In the genomic region with DNA sequence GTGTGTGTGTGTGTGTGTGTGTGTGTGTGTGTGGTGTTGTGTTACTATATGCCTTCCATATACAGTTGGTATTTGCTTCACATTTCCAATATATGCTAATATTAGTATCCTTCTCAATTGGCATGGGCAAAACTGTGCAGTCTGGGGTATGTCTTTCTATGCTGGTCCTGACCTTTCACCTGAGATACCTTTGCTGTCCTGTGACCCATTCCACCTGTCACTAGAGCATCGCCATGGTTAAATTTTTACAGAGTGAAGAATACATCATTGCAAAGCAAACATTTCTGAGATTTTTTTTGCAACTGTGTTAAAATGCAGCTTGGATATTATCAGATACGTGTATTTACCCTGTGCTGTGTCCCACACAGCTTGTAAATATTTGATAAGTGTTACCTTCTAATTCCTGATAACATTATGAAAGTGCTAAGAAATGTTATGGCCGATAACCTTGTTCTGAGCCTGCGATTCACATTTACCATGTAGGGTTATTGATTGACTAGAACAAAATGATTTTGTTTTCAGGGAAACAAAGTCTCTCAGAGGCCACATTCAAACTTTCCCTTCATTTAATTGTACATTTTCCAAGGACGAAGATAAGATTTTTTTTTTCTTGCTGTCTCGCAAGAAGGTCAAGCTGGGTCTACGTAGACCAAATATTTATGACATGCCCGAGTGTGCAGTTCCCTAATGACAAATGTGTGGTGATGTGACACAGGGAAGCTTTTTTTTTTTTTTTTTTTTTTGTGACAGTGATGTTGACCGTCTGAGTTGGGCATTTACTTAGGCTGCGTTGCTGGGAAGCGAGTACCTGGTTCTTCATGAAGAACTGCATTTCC, we compare ENCODE assay signal across 18 mouse cellular contexts.
DNase-seq lines count a peak whose midpoint lies in the region; ATAC-seq lines count a peak whose summit lies in the region.
"Had no signal": no experiment of that assay in that cellular context is flagged by ENCODE, and none has a peak within 500 bp of the region (broad histone marks: within the 10 kb centered on the region; RNA-seq: fewer than 3 reads in every experiment).

No protein-coding gene starts in this region.

- H3K27ac ChIP-seq in liver, embryonic 11.5 days (ENCODE audit: low read depth, low read length), result no peak overlapping the region
- peak overlapping the region; percentile 24 for H3K27ac ChIP-seq in liver, embryonic 13.5 days
- peak overlapping the region; percentile 79 for H3K27ac ChIP-seq in liver, embryonic 16.5 days (ENCODE audit: low read length)
- H3K27ac ChIP-seq in forebrain, embryonic 11.5 days (ENCODE audit: low read depth, low read length), result no peak overlapping the region
- H3K27ac ChIP-seq: embryonic facial prominence, embryonic 12.5 days; forebrain, embryonic 12.5 days; hindbrain, embryonic 10.5 days; hindbrain, embryonic 14.5 days had no signal

- H3K36me3 ChIP-seq in liver, embryonic 11.5 days (ENCODE audit: control insufficient read depth, insufficient read depth, low read length), result no peaks in the 10 kb centered on the region
- H3K36me3 ChIP-seq in liver, embryonic 13.5 days, result no peaks in the 10 kb centered on the region
- H3K36me3 ChIP-seq in liver, embryonic 16.5 days (ENCODE audit: control insufficient read depth, insufficient read depth), result no peaks in the 10 kb centered on the region
- no peaks in the 10 kb centered on the region for H3K36me3 ChIP-seq in forebrain, embryonic 11.5 days (ENCODE audit: control insufficient read depth, insufficient read depth, low read length)
- H3K36me3 ChIP-seq: embryonic facial prominence, embryonic 12.5 days; forebrain, embryonic 12.5 days; heart, embryonic 12.5 days; hindbrain, embryonic 10.5 days had no signal

- no peaks in the 10 kb centered on the region for H3K27me3 ChIP-seq in liver, embryonic 11.5 days (replicated peaks; ENCODE audit: control insufficient read depth, insufficient read depth, low read length)
- no peaks in the 10 kb centered on the region for H3K27me3 ChIP-seq in liver, embryonic 13.5 days
- H3K27me3 ChIP-seq in liver, embryonic 16.5 days (ENCODE audit: control insufficient read depth, insufficient read depth, low read depth, low read length), result no peaks in the 10 kb centered on the region
- no peaks in the 10 kb centered on the region; the same call in 1 of the 2 replicates for H3K27me3 ChIP-seq in forebrain, embryonic 11.5 days (ENCODE audit: control insufficient read depth, insufficient read depth, low read length)
- H3K27me3 ChIP-seq: embryonic facial prominence, embryonic 12.5 days; heart, embryonic 12.5 days had no signal

- no peaks in the 10 kb centered on the region; the same call in 1 of the 2 replicates for H3K4me1 ChIP-seq in liver, embryonic 11.5 days (replicated peaks; ENCODE audit: control insufficient read depth, insufficient read depth, low read length)
- no peaks in the 10 kb centered on the region for H3K4me1 ChIP-seq in liver, embryonic 13.5 days (replicated peaks)
- no peaks in the 10 kb centered on the region for H3K4me1 ChIP-seq in liver, embryonic 16.5 days (ENCODE audit: control insufficient read depth, low read depth, low read length)
- H3K4me1 ChIP-seq in forebrain, embryonic 11.5 days (replicated peaks; ENCODE audit: control insufficient read depth, insufficient read depth, low read length), result no peaks in the 10 kb centered on the region
- H3K4me1 ChIP-seq: embryonic facial prominence, embryonic 12.5 days; forebrain, embryonic 12.5 days; hindbrain, embryonic 10.5 days had no signal

- no peak overlapping the region; the same call in 1 of the 2 replicates for H3K4me2 ChIP-seq in liver, embryonic 11.5 days
- no peak overlapping the region for H3K4me2 ChIP-seq in liver, embryonic 13.5 days
- no peak overlapping the region for H3K4me2 ChIP-seq in liver, embryonic 16.5 days (ENCODE audit: low read depth, low read length)
- H3K4me2 ChIP-seq in forebrain, embryonic 11.5 days (ENCODE audit: low read depth, low read length, severe bottlenecking), result no peak overlapping the region
- H3K4me2 ChIP-seq: embryonic facial prominence, embryonic 12.5 days; forebrain, embryonic 12.5 days; heart, embryonic 12.5 days; hindbrain, embryonic 14.5 days had no signal

- WGBS in liver, embryonic 11.5 days, result 57% methylated on average over 11 of the region's 11 CpGs
- WGBS in liver, embryonic 13.5 days (ENCODE audit: insufficient replicate concordance), result 56% methylated on average over 11 of the region's 11 CpGs
- 53% methylated on average over 11 of the region's 11 CpGs for WGBS in liver, embryonic 16.5 days (ENCODE audit: insufficient replicate concordance)
- 64% methylated on average over 11 of the region's 11 CpGs for WGBS in forebrain, embryonic 11.5 days

- 0 out of 2 replicates have a peak, but pooled peaks have one; percentile 41 for ATAC-seq in liver, embryonic 11.5 days (replicated peaks; ENCODE audit: low FRiP score)
- peak; percentile 75 for ATAC-seq in liver, embryonic 13.5 days (ENCODE audit: low read depth)
- peak; percentile 80 for ATAC-seq in liver, embryonic 16.5 days (ENCODE audit: low read depth)
- ATAC-seq in forebrain, embryonic 11.5 days (replicated peaks; ENCODE audit: low FRiP score), result no peak
- ATAC-seq: forebrain, embryonic 16.5 days had no signal

- no peak overlapping the region; the same call in 1 of the 2 replicates for H3K4me3 ChIP-seq in liver, embryonic 11.5 days (ENCODE audit: low read depth, low read length)
- H3K4me3 ChIP-seq in liver, embryonic 13.5 days (replicated peaks), result no peak overlapping the region
- H3K4me3 ChIP-seq in liver, embryonic 16.5 days (ENCODE audit: low read depth, low read length), result no peak overlapping the region
- H3K4me3 ChIP-seq in forebrain, embryonic 11.5 days (ENCODE audit: low read depth, low read length), result no peak overlapping the region
- H3K4me3 ChIP-seq: embryonic facial prominence, embryonic 12.5 days; forebrain, embryonic 12.5 days; heart, embryonic 12.5 days; hindbrain, embryonic 10.5 days had no signal

- no peak for DNase-seq in liver, embryonic 11.5 days (ENCODE audit: low spot score)
- no peak for DNase-seq in liver
- no peak for DNase-seq in liver, embryonic 13.5 days
- DNase-seq in yolk sac, embryonic 10.5 days (ENCODE audit: low spot score), result peak; percentile 48
- no peak for DNase-seq in forebrain, embryonic 11.5 days (ENCODE audit: low spot score)
- DNase-seq in heart, adult 18-20 months, result no peak
- DNase-seq: adrenal gland, postnatal 10 days; cerebellum, adult 11 months; cerebellum, adult 8-10 months; cerebellum, postnatal 14 days; gastrocnemius, postnatal 14 days had no signal

- H3K9me3 ChIP-seq in liver, embryonic 11.5 days (ENCODE audit: control insufficient read depth, low read length), result no peaks in the 10 kb centered on the region
- no peaks in the 10 kb centered on the region for H3K9me3 ChIP-seq in liver, embryonic 13.5 days (replicated peaks)
- no peaks in the 10 kb centered on the region for H3K9me3 ChIP-seq in liver, embryonic 16.5 days (replicated peaks; ENCODE audit: control insufficient read depth, low read length)
- H3K9me3 ChIP-seq in forebrain, embryonic 11.5 days (ENCODE audit: control insufficient read depth, low read length), result no peaks in the 10 kb centered on the region
- H3K9me3 ChIP-seq: embryonic facial prominence, embryonic 12.5 days; forebrain, embryonic 12.5 days; heart, embryonic 12.5 days; hindbrain, embryonic 10.5 days had no signal

- no peak overlapping the region for H3K9ac ChIP-seq in liver, embryonic 11.5 days (ENCODE audit: low read depth, low read length)
- H3K9ac ChIP-seq in liver, embryonic 13.5 days, result no peak overlapping the region
- H3K9ac ChIP-seq in liver, embryonic 16.5 days (ENCODE audit: low read depth, low read length), result no peak overlapping the region
- H3K9ac ChIP-seq in forebrain, embryonic 11.5 days (ENCODE audit: low read length), result no peak overlapping the region
- H3K9ac ChIP-seq: embryonic facial prominence, embryonic 12.5 days; forebrain, embryonic 12.5 days; heart, embryonic 12.5 days; hindbrain, embryonic 14.5 days had no signal

Comparison
In these comparisons a context has a peak if more than half of its experiments do, and no peak if none do; other contexts are left out.
1. H3K27ac ChIP-seq: peak in liver, embryonic 13.5 days (single experiment) and liver, embryonic 16.5 days (single experiment); none in liver, embryonic 11.5 days (single experiment) and forebrain, embryonic 11.5 days (single experiment).